Mouse (Mus musculus) adrenal gland, postnatal 4 days (tissue): ENCODE results near the gene Gas7. TPM values are rescaled to one million over a fixed set of nuclear protein-coding genes. Genes with fewer than 3 reads are reported as not detected.
A peak's percentile ranks its signal among the peaks of the same experiment; 100 is the strongest.

Experiments used
- DNase-seq, 2 experiments: peaks; one replicate each; pipeline ENCODE4 v3.0.0; 2021 to 2022; ENCODE audit warnings: low spot score in 2 of 2, mixed read lengths in 2 of 2
- total RNA-seq, 2 experiments: library from RNA; stranded (reverse); gene quantifications; 2 replicates each; pipeline ENCODE4 v1.2.3; 2021

Gas7 gene
- total RNA-seq, 2 experiments from 2014 or later: 30.5 to 32.9 TPM

DNA sequence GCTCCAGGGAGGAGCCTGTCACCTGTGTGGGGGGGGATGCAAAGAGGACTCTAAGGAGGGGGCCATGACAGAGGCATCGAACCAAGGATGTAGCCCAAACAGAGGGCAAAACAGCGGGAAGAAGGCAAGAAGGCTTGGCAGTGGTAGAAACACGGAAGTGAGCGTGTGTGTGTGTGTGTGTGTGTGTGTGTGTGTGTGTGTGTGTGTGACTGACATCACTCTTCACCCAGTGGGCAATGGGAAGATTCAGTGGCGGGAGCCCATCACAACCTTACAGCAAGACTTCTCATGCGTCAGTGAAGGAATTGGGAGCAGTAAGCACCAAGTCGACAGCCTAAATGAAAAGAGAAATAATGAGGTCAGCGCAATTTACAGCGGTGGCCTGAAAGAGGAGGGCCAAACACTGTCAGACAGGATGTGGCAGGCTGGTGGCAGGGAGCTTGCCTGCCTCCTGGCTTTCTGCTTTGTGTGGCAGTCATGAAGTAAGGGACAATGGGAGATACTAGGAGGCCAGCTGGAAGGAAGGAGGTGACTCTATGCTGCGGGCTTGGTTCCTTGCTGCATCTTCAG is 153.0 kb downstream of the Gas7 start:
- DNase-seq: no peak

DNA sequence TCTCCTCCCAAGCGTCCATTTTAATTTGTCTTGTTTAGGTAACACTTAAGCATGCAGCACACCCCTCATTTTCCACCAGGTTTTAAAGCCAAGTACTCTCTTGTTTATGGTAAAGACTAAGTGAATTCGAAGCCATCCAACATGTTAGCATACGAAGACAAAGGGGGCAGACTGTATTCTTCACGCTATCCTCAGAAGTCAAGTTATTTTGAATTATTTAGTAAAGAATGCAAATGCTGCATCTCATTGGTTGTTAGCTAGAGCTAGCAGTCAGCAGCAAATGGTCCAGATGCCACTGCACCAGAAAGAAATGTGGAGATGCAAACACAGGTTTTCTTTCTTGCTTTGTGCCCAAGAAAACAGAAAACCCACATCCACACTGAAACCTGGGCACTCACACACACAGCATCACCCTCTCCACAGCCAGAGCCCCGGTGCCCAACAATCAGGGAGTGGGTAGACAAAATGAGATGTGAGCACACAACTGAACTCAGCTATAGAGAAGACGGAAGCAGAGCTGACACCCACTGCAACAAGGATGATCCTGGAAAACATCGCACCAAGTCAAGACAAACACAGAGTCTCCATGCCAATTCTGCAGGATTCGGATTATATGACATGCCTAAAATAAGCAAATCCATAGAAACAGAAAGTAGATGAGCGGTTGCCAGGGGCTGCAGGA is 157.1 kb downstream of the Gas7 start:
- no peak for DNase-seq

DNA sequence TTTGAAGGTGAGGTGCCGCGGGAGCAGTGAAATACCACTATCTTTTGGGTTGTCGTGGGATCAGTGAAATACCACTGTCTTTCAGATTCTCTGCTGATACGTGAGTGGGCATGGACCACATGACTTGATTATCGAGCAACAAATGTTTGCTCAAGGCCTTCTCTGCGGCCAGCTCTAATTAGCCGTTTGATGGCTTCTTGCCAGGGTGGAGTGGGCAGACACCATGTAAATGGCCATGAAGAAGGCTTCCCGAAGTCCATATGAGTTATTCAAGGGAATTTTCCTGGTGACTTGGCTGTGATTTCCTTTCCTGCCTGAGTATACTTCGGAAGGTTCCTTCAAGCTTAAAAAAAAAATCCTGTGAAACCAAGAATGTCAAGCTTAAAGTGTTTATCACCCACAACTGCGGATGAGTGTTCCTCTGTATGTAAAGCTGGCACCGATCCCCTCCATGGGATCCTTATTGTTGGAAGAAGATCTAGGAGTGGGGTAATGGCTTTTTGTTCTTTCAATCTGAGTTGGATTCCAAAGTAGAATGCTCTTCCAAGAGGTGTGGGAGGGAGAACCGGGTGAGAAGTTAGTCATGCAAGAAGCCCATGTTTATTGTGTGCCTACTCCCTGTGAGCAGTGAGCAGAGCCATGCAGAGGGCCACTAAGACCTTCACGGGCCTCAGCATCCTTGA is 161.5 kb downstream of the Gas7 start:
- no peak for DNase-seq

DNA sequence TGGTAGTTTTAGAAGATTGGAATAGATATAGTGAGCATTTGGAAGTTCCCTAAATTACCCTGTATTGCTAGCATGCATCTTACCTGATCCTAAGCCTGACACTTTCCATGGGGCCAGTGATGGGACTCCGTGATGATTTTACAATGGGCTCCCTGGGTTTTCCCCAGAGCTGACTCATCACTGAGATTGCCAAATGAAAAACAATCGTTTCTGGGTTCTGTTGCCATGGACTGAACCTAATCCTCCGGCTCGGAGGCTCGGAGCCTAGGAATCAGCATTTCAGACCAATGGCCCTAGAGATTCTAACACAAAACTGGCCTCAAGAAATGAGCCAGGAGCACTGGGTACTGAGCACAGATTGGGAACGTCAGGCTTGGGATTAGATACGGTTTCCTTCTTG is 167.1 kb downstream of the Gas7 start:
- no peak for DNase-seq

DNA sequence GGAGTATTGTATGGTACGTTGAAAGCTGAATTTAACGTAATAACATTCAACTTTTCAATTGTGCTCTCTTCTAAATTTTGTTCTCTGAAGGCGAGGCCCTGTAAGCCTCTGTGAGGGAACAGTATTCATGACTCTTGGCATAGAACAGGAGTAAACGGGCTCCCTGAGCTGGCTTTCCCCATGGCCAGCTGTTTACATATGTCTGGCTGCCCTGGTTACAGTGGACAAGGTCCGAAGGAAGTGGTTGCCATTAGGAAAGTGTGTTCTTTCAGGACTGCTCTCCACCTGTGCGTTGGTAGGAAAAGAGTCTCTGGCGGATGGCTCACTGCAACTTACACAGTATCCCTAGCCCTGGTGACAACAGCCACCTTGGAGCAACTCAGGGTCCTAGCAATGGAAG is 171.9 kb downstream of the Gas7 start:
- no peak for DNase-seq

DNA sequence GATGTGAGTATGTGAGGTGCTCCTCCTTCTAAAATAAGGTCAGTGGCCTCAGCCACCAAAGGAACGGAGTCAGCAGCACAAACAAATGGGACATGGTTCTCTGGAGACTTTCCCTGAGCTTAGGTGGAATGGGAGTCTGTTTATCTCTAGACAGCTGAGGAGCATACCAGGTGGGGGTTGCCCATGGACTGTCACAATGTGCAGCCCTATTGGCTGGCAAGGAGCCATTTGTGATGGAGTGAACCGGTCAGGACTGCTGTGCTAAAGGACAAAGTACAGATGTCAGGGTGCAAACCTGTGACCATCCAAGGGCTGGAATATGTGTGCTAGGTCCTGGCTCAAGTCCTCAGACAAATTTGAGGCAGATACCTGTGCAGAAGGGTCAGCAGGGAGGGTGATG is 173.3 kb downstream of the Gas7 start:
- no peak for DNase-seq

DNA sequence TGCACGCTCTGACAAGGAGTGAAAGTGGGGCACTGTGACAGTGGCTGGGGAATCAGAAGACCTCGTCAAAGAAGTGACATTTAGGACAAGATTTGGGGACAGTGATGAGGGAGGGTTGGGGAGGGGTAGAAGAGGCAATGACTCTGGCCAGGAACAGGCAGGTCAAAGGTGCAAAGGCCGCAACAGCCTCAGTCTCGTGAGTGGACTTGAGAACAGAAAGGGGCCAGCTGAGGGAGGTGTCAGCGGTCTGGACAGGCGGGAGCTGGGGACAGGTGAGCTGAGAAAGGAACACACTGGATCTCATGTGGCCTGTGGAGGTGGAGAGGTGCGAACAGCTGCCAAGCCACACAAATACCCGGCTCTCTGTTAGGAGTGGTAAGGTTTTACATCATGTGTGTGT is 177.7 kb downstream of the Gas7 start:
- DNase-seq: no peak

DNA sequence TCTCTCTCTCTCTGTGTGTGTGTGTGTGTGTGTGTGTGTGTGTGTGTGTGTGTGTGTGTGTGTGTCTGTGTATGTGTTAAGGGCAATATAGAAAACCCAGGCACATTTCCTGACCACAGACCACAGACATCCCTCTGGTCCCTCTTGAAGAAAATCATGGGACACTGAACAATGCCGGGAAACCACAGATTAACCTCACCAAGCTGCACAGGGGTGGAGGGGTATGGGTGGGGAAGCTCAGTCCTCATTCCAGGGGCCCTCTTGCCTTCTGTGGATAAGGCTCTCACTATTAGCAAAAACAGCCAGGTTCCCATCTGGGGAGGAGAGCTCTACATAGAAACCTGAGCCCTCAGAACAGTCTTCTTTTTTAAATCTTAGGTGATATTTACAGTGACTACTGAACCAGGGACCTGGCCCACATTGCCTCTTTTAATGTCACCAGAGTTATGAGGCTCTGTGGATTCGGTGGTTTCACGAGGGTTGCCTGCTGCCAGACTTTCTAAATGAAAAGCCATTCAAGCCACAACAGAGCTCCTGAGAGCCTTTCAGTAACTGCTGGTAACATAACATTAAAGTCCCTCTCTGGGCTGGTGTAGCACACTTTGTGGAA is 178.5 kb downstream of the Gas7 start:
- no peak for DNase-seq

DNA sequence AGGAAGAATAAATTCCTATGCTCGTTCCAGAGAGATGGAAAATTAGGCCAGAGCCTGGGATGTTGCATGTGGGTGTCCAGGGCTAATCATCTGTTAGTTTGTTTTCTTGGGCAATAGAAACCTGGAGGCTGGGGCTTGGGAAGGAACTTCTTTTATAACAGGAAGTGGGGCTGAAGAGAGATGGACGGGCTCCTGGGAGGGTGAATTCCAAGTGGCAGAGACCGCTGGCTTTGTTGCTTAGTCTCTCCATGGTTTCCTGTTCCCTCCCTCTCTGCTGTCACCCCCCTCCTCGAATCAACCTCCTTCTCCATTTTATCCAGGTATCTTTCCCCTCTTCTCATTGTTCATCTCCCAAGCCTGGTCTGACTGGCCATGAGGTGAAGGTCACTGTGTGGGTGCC is 181.0 kb downstream of the Gas7 start:
- no peak for DNase-seq

DNA sequence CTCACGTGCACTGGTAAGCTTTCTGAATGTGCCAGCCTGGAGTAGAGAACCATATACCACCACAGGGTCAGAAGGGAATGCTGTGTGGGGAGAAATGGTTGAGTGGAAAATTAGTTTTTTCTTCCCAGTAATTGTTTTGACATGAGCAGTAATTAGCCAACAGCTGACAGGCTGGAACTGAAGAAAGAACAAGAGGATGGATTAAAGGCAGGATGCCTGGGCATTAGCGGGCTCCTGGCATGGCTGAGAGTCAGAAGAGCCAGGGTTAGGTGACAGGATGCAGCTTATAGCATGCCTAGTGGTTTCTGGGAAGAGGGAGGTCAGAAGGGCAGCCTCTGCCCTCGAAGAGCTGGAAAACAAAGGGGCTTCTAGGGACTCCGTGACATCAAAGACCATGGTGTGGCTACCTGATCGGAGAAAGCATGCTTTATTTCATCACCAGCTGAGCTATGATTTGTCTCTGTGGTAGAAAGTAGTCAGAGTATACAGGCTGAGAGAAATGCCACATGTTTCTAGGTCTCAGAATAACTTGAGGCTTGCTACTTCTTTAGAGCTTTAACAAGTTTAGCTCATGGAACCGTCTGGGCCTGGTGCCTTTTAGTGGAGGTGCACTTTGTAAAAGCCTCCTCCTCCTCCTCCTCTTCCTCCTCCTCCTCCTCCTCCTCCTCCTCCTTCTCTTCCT is 181.8 kb downstream of the Gas7 start:
- no peak for DNase-seq

DNA sequence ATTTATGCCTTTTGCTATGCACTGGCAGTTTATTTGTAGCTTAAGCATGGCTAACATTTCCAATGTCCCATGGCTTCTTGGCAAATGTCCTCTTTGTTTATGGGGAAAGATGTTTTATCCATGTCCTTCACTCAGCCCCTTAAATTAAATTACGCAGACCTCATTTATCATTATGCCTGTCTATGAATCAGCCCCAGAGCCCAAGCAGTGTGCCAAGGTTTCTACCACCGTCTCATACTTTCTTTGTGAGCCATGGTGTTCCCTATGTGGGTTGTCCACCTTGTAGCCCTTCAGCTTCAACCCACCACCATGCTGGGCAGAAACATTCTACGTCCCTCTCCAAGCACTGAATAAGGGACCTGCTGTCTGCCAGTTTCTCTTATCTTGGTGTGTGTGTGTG is 183.2 kb downstream of the Gas7 start:
- no peak for DNase-seq

DNA sequence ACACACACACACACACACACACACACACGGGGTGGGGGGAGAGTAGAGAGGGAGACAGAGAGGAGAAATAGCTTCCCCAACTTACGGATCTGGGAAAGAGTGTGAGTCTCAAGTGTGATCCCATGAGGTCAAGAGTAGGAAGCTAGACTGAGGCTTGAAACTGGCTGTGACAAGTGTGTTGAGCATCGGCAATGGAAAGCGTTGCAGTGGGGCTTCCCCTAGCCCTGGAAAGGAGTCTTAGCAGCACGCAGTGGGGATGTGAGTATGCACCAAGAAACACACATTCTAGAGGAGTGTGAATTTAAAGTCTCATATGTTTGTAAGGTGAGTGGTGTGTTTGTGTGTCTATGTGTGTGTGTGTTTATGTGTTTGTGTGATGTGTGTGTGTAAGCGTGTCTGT is 185.1 kb downstream of the Gas7 start:
- DNase-seq: no peak

DNA sequence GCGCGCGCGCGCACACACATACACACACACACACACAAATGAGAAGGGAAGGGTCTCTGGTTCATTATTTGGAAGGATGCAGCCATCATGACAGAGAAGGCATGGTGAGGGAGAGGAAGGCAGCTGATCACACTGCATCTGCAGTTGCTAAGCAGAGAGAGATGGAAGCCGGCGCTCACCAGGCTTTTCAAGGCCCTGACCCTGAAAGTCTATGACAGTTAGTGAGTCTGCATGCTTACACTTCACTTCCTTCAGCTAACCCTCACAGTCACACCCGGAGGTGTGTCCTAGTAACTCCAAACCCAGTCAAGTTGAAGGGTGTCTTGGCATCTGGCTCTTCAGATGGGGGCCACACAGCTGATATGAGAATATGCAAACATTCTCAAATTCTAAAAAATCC is 187.2 kb downstream of the Gas7 start:
- no peak for DNase-seq

DNA sequence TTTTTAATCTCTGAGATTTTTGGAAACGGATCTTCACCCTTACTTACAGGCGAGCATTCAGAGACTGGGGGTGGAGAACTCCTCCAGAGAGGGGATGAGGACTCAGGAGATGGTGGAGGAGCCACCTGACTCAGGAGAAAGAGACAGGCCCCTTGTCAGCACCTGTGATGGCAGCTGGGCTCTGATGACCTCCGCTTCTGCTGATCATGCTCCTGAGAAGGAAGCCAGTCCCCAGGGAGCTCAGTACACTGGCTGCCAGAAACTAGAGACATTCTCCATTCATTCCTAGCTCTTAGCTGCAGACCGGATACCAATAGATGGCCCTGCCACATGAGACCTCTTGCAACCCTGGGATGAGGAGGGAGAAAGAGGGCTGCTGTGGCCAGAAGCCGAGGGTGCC is 187.6 kb downstream of the Gas7 start:
- no peak for DNase-seq

DNA sequence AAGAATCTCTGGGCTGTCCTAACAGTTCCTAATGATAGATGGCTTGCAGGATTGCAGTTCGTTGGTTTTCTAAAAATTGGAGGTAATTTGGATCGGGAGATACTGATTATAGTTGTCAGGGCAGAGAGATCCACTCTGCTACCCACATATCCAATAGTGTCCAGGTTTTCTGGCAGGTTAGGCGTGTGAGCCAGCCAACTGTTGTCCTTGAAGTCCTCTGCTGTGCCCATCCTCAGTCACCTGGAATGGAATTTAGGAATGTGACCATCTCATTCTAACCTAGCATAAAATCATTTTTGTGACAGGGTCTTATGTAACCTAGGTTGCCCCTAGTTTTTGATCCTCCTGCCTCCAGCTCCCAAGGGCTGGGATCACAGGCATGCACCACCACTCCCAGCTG is 188.2 kb downstream of the Gas7 start:
- DNase-seq: no peak

DNA sequence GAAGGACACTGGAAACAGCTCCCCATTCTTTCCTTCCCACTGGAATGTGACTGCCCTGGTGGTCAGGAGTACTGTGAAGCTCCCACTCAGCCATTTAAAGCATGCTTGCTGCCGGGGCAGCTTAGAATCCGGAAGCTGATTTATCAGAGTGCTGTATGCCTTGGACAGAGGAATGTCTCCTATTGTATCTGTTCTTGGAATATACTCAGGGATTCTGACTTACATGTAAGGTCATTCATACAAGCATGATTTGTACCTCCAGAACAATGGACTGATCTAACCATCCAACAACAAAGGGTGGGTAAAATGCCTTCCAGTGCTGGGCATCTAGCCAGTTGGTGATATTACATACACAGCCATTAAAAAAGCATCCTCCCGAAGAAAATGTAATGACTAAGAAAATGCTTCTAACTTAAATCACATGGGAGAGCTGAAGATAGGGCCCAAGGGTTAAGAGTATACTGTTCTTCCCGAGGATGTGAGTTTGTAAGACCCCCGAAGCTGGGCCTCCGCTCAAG is 189.5 kb downstream of the Gas7 start:
- no peak for DNase-seq

DNA sequence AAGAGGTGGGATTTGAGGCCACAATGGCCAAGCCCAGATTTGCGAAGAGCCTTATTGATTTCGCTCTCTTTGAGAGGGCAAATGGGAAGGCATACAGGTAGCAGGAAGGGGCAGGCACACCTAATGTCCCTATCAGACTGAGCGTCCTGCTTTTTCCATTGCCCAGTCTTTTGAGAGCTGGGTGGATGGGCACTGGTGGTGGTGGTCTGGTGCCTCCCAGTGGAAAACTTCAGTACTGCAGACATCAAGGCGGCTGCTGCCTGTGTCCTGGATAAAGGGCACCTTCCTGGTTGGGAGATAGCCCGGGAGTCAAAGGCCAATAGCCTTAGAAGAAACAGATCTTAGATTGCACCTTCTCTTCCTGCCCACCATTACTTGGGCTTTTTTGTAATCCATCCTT is 192.5 kb downstream of the Gas7 start:
- peak; percentile 30 to 65 for DNase-seq

DNA sequence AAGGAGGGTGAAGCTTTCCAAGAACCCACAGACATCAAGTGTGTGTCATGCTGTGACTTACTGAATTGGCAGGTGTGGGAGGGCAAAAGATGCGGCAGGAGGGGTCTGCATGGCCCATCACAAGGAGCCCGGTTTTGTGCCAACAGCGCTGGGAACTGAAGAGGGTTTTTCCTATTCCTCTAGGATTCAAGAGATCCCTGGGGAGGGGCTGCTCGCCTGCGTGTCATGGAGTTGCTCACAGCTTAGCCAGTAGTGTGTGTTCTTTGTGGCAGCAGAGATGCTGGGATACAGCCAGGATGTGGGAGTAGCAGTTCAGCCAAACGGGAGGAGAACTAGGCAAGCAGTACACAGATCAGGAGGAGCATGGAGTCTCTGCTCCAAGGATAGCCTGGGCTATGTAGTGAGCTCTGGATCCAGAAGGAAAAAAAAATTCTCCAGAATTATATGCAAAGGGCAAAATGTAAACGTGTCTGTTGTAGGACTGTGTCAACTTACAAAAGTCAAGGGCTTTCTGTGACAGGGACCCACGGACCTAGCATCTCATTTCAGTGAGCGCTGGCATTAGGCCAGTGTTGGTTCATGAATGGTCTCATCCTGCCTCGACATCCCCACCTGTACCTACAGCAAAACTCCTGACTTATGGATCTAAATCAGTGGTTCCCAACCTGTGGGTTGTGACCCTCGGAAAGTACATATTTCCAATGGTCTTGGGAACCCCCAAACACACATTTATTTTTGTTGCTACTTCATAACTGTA is 193.6 kb downstream of the Gas7 start:
- no peak for DNase-seq

DNA sequence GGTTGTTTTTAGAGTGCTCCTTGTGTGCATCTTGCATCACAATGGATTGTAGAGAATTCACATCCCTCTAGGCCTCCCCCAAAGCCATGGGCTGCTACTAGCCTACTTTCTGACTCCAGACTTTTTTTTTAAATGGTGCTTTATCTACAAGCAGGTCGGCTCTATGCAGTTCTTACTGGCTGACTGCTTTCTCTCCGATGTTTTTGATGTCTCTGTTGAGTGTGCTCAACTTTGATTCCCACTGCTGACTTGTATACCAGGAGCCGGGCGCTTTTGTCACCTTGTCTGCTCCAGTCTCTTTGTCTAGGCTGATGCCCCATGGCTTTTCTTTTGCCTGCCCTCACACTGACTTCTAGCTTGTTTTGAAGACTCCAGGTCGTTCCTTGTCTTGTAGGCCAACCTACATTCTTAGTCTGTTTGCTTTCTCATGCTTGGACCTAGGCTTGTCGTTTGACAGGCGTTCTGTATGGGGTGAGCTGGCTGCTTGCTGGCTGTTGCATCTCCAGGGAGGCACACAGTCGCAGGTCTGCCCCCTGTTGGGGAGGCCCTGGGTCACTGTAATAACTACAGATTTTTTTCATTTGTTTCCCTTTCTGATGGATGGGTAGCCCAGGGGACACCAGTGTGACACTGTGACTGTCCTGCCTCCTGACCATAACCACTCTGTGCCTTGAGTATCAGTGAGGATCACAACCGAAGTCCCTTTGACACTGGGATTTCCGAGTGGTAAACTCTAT is 194.9 kb downstream of the Gas7 start:
- DNase-seq: no peak

DNA sequence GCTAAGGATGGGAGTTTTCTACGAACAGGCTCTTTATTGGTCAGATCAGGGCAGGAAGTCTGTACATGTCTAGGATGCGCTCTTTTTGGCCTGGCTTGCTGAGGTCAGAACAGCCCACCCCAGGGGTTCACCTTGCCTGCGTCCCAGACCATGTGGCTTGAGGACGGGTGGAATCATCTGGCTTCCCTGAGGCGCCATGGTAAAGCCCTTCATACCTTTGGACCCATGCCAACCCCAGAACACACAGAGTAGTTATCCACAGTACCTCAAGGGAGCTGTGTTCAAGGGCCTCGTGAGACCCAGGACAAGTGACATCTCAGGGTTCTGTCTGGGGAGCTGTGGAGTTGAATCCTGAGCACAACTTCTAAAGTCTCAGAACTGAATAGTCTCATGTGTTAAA is 196.5 kb downstream of the Gas7 start:
- no peak for DNase-seq
